Mouse (Mus musculus): ENCODE measurements around the gene Dmrt3. TPM values are rescaled to one million over a fixed set of nuclear protein-coding genes. Genes with fewer than 3 reads are reported as not detected.

Dmrt3 gene
- total RNA-seq, 2 experiments from 2014 or later = not detected

- intact Hi-C loops (cut with DNase I) = loop anchor here (5.0 kb wide), 1 partner anchor 64 kb away; no protein-coding TSS in a partner anchor
- no peak for DNase-seq (ENCODE audit: low spot score)
Observed at GRCm38 (mm10) chr19:25671681-25672080, 61.6 kb downstream of the Dmrt3 start.

GRCm38 (mm10) chr19:25672101-25672950 lies 62.2 kb downstream of the Dmrt3 start, which contains the start of gene Dmrt2:
Gene Dmrt2 (plus strand): TSS chr19:25672411.
- intact Hi-C loops (cut with DNase I) = loop anchor here (5.0 kb wide), 1 partner anchor 65 kb away; no protein-coding TSS in a partner anchor
- peak; percentile 13 for DNase-seq (ENCODE audit: low spot score)

Other genes with a start within 250 kb of the Dmrt3 start
- gene Dmrt1, start 104.7 kb upstream of the Dmrt3 start, total RNA-seq (2021) = not detected
- gene Dmrt2, start 62.1 kb downstream of the Dmrt3 start, total RNA-seq (2021) = under 1 TPM; 0.14 to 0.18 TPM